In the genomic region with DNA sequence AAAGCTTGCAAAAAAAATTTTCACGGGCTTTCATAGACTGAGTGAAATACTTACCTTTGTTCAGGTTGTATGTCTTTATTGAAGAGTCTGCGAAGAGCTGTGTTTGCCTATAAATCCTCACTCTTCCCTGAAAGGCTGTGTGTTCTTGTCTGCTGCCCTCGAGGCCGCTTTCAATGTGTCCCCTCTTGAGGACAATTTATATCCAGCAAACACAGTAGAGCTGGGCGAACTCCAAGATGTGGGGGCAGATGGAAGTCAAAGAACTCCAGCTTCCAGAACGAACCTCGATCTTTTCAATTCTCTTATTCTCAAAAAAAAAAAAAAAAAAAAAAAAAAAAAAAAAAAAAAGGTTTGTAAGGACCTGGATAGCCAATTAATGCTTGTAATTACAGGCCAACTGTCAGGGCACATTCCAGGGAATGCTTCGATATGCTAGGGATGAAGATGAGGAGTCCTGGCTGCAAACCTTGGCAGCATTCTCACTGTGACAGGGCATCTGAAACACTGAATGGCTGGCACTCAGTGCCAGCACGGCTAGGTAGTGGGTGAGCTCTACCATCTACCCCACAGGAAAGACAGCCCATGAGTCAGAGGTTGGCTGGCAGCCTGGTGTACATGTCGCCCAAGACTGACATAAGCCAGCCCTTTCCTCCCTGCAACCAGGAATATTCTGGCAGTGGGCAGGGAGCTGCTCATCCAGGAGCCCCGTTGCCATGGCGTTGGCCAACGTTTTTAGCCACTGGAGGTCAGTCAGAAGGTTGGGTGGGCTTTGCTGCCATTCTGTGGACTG, we compare ENCODE assay signal across 8 mouse cellular contexts. TPM values are rescaled to one million over a fixed set of nuclear protein-coding genes. Genes with fewer than 3 reads are reported as not detected.
DNase-seq lines count a peak whose midpoint lies in the region; ATAC-seq and TF ChIP-seq lines count a peak whose summit lies in the region.

A gene (minus strand): TSS at position 340 of the 790 bp plus-strand sequence.

- in situ Hi-C loops in ES-E14 (cut with MboI; ENCODE audit: low sequenced_read_pairs in 2 of 2, unreplicated experiment in 2 of 2) = no loop called here

- no peak within 1 kb of the TSS for H3K9ac ChIP-seq in intestine, embryonic 14.5 days (ENCODE audit: low read length)
- no peak within 1 kb of the TSS for H3K9ac ChIP-seq in intestine, postnatal 0 days (ENCODE audit: low read depth, low read length)
- no peak within 1 kb of the TSS for H3K9ac ChIP-seq in ES-E14 (ENCODE audit: insufficient read depth, low read depth, low read length, poor library complexity, severe bottlenecking)
- H3K9ac ChIP-seq in hindbrain, embryonic 16.5 days (ENCODE audit: low read depth, low read length) = no peak within 1 kb of the TSS

- no peak within 1 kb of the TSS for H3K27ac ChIP-seq in intestine, embryonic 14.5 days (ENCODE audit: low read depth)
- H3K27ac ChIP-seq in intestine, postnatal 0 days (ENCODE audit: low read depth, low read length) = no peak within 1 kb of the TSS
- no peak within 1 kb of the TSS for H3K27ac ChIP-seq in ES-E14 (ENCODE audit: insufficient read depth, low read depth, low read length, poor library complexity, severe bottlenecking)
- no peak within 1 kb of the TSS for H3K27ac ChIP-seq in hindbrain, embryonic 16.5 days (ENCODE audit: low read depth, low read length)
- H3K27ac ChIP-seq in midbrain, embryonic 10.5 days (replicated peaks) = no peak within 1 kb of the TSS

- no peaks in the 10 kb centered on the region for H3K27me3 ChIP-seq in intestine, embryonic 14.5 days (replicated peaks; ENCODE audit: control insufficient read depth, insufficient read depth, low read length)
- H3K27me3 ChIP-seq in intestine, postnatal 0 days (replicated peaks; ENCODE audit: control insufficient read depth, insufficient read depth, low read length) = no peaks in the 10 kb centered on the region
- no peaks in the 10 kb centered on the region for H3K27me3 ChIP-seq in hindbrain, embryonic 16.5 days (replicated peaks; ENCODE audit: control insufficient read depth, insufficient read depth, low read length)
- peaks cover 18% of the 10 kb centered on the region for H3K27me3 ChIP-seq in midbrain, embryonic 10.5 days (ENCODE audit: low read depth, poor library complexity, severe bottlenecking)

- no peaks in the 10 kb centered on the region for H3K36me3 ChIP-seq in intestine, embryonic 14.5 days (ENCODE audit: control insufficient read depth, insufficient read depth, low read length)
- no peaks in the 10 kb centered on the region for H3K36me3 ChIP-seq in intestine, postnatal 0 days (ENCODE audit: control insufficient read depth, insufficient read depth)
- H3K36me3 ChIP-seq in ES-E14 (ENCODE audit: control insufficient read depth, insufficient read depth, low read length, poor library complexity, severe bottlenecking) = no peaks in the 10 kb centered on the region
- H3K36me3 ChIP-seq in hindbrain, embryonic 16.5 days (ENCODE audit: control insufficient read depth, insufficient read depth, low read length) = no peaks in the 10 kb centered on the region
- H3K36me3 ChIP-seq in midbrain, embryonic 10.5 days = no peaks in the 10 kb centered on the region

- ATAC-seq in intestine, embryonic 14.5 days (replicated peaks; ENCODE audit: low FRiP score, low TSS enrichment, low read depth) = no peak
- ATAC-seq in intestine, postnatal 0 days = no peak
- peak; percentile 92 for ATAC-seq in hindbrain, embryonic 16.5 days

- no peaks in the 10 kb centered on the region for H3K4me1 ChIP-seq in intestine, embryonic 14.5 days (replicated peaks; ENCODE audit: control insufficient read depth, insufficient read depth, low read length)
- H3K4me1 ChIP-seq in intestine, postnatal 0 days (replicated peaks; ENCODE audit: control insufficient read depth, insufficient read depth, low read length) = no peaks in the 10 kb centered on the region
- H3K4me1 ChIP-seq in ES-E14 (ENCODE audit: control insufficient read depth in 2 of 2, insufficient read depth in 2 of 2, low read length in 2 of 2, poor library complexity in 1 of 2) = no peaks in the 10 kb centered on the region
- peaks cover 4% of the 10 kb centered on the region for H3K4me1 ChIP-seq in hindbrain, embryonic 16.5 days (ENCODE audit: control insufficient read depth, insufficient read depth, low read depth, low read length)
- peaks cover 4% of the 10 kb centered on the region for H3K4me1 ChIP-seq in midbrain, embryonic 10.5 days

- no peak within 1 kb of the TSS for H3K4me2 ChIP-seq in intestine, embryonic 14.5 days (ENCODE audit: low read length)
- no peak within 1 kb of the TSS for H3K4me2 ChIP-seq in intestine, postnatal 0 days (replicated peaks; ENCODE audit: low read depth)
- no peak within 1 kb of the TSS; the same call in 1 of the 2 replicates for H3K4me2 ChIP-seq in hindbrain, embryonic 16.5 days (ENCODE audit: low read length)

- H3K4me3 ChIP-seq in intestine, embryonic 14.5 days (ENCODE audit: low read depth, low read length) = no peak within 1 kb of the TSS
- no peak within 1 kb of the TSS for H3K4me3 ChIP-seq in intestine, postnatal 0 days (ENCODE audit: low read depth, low read length)
- no peak within 1 kb of the TSS for H3K4me3 ChIP-seq in ES-E14 (ENCODE audit: insufficient read depth in 1 of 2, low read depth in 1 of 2, low read length in 2 of 2, poor library complexity in 1 of 2, severe bottlenecking in 1 of 2)
- H3K4me3 ChIP-seq in hindbrain, embryonic 16.5 days (ENCODE audit: low read length) = no peak within 1 kb of the TSS
- H3K4me3 ChIP-seq in midbrain, embryonic 10.5 days = no peak within 1 kb of the TSS

- TF ChIP-seq CTCF in intestine, postnatal 0 days (IDR thresholded peaks at IDR 0.05; ENCODE audit: low read depth) = no peak

- DNase-seq in intestine, embryonic 14.5 days (ENCODE audit: low spot score) = no peak
- no peak for DNase-seq in ES-E14 (ENCODE audit: low read depth, low spot score)
- peak; percentile 97 to 98 for DNase-seq in cerebellum, postnatal 10 days
- peak; percentile 53 for DNase-seq in gastrocnemius, postnatal 25 days
- no peak for DNase-seq in midbrain, embryonic 10.5 days (ENCODE audit: low spot score)
- no peak for DNase-seq in natural killer cell, adult 2 months (ENCODE audit: low spot score in 2 of 2)

- WGBS in intestine, embryonic 14.5 days = 51% methylated on average over 13 of the region's 13 CpGs
- 64% methylated on average over 13 of the region's 13 CpGs for WGBS in intestine, postnatal 0 days
- 42% methylated on average over 13 of the region's 13 CpGs for WGBS in hindbrain, embryonic 16.5 days
- 83% methylated on average over 13 of the region's 13 CpGs for WGBS in midbrain, embryonic 10.5 days

- H3K9me3 ChIP-seq in intestine, embryonic 14.5 days (ENCODE audit: control insufficient read depth, low read length) = no peaks in the 10 kb centered on the region
- H3K9me3 ChIP-seq in intestine, postnatal 0 days (ENCODE audit: control insufficient read depth) = no peaks in the 10 kb centered on the region
- H3K9me3 ChIP-seq in ES-E14 (ENCODE audit: control insufficient read depth, insufficient read depth, low read depth, low read length) = no peaks in the 10 kb centered on the region
- H3K9me3 ChIP-seq in hindbrain, embryonic 16.5 days (ENCODE audit: control insufficient read depth, low read length) = no peaks in the 10 kb centered on the region
- H3K9me3 ChIP-seq in midbrain, embryonic 10.5 days (replicated peaks) = no peaks in the 10 kb centered on the region

TF ChIP-seq in ES-E14, 5 proteins besides CTCF, POLR2A, EP300 and RAD21:
- TF ChIP-seq HCFC1 (IDR thresholded peaks at IDR 0.05; ENCODE audit: borderline replicate concordance, insufficient read depth, low read length) (no peak), ZC3H11A (IDR thresholded peaks at IDR 0.05; ENCODE audit: borderline replicate concordance, low read depth, low read length) (no peak), CHD2 (IDR thresholded peaks at IDR 0.05; ENCODE audit: low read depth, low read length) (no peak), MAFK (IDR thresholded peaks at IDR 0.05; ENCODE audit: insufficient read depth, low read depth, low read length) (no peak), ZNF384 (IDR thresholded peaks at IDR 0.05; ENCODE audit: low read depth, low read length) (no peak)

RNA-seq across cellular contexts. Expression of the gene that starts here (rescaled TPM):
- polyA plus RNA-seq in intestine, embryonic 14.5 days (2014; fragmentation: Nextera tagmentation; extraction: Ambion mirVana) = 15.0 and 17.6 TPM in 2 replicates
- 6.7 and 7.1 TPM in 2 replicates for polyA plus RNA-seq in intestine, postnatal 0 days (2015; fragmentation: Nextera tagmentation; extraction: Ambion mirVana)
- total RNA-seq in ES-E14 (2012; rRNA removed) = 24.1 and 42.1 TPM in 2 replicates
- 10 to 100 TPM; 48.2 to 56.6 TPM for total RNA-seq in gastrocnemius, postnatal 25 days (2021)
- 26.9 and 27.6 TPM in 2 replicates for polyA plus RNA-seq in hindbrain, embryonic 16.5 days (2015; fragmentation: Nextera tagmentation; extraction: Ambion mirVana)
- polyA plus RNA-seq in midbrain, embryonic 10.5 days (2016; fragmentation: Nextera tagmentation; extraction: Ambion mirVana) = 20.1 and 22.3 TPM in 2 replicates

Comparison
In these comparisons a context has a peak if more than half of its experiments do, and no peak if none do; other contexts are left out.
1. DNase-seq: peak in cerebellum, postnatal 10 days (2 of 2) and gastrocnemius, postnatal 25 days (single experiment); none in intestine, embryonic 14.5 days (single experiment), ES-E14 (single experiment), midbrain, embryonic 10.5 days (single experiment) and natural killer cell, adult 2 months (0 of 2).